Mouse (Mus musculus) hindbrain, postnatal 0 days (tissue): Measurements from ENCODE around the gene Lrpap1. TPM values are rescaled to one million over a fixed set of nuclear protein-coding genes. Genes with fewer than 3 reads are reported as not detected.
A peak's percentile ranks its signal among the peaks of the same experiment; 100 is the strongest.

ENCODE experiments used
- ATAC-seq: fragments of 200-750 bp; cut with Nextera tagmentation; 2 replicates; pipeline ENCODE4 v1.8.0; 2017; ENCODE audit warnings: mild to moderate bottlenecking, moderate TSS enrichment, moderate library complexity
- DNase-seq: peaks from one replicate; pipeline ENCODE4 v3.0.0-alpha.2; 2015; ENCODE audit warnings: low spot score
- H3K27ac ChIP-seq: fragments of 300-500 bp; sonication (generic); 2 replicates; pipeline ENCODE4 v1.5.1; 2014; ENCODE audit warnings: mild to moderate bottlenecking
- H3K27me3 ChIP-seq: fragments of 300-500 bp; sonication (generic); 2 replicates; pipeline ENCODE4 v1.6.1; 2014; ENCODE audit warnings: low read length, mixed read lengths; ENCODE audit not compliant: insufficient read depth
- H3K36me3 ChIP-seq: fragments of 300-500 bp; sonication (generic); 2 replicates; pipeline ENCODE4 v1.6.1; 2014; ENCODE audit warnings: low read length, mixed read lengths; ENCODE audit not compliant: insufficient read depth
- H3K4me1 ChIP-seq: fragments of 300-500 bp; sonication (generic); 2 replicates; pipeline ENCODE4 v1.6.1; 2014; ENCODE audit warnings: antibody characterized with exemption, low read length, mixed read lengths; ENCODE audit not compliant: insufficient read depth
- H3K4me2 ChIP-seq: fragments of 300-500 bp; sonication (generic); 2 replicates; pipeline ENCODE4 v1.6.1; 2014; ENCODE audit warnings: low read depth, mild to moderate bottlenecking, low read length, moderate library complexity, mixed read lengths
- H3K4me3 ChIP-seq: fragments of 300-500 bp; sonication (generic); 2 replicates; pipeline ENCODE4 v1.5.1; 2014; ENCODE audit warnings: low read length
- H3K9ac ChIP-seq: fragments of 300-500 bp; sonication (generic); replicated peaks from 2 replicates; pipeline ENCODE4 v1.6.1; 2014; ENCODE audit warnings: mild to moderate bottlenecking, low read length, moderate library complexity, mixed read lengths
- H3K9me3 ChIP-seq: fragments of 300-500 bp; sonication (generic); 2 replicates; pipeline ENCODE4 v1.6.1; 2016; ENCODE audit warnings: low read length, mixed read lengths
- CTCF ChIP-seq: IDR thresholded peaks from 2 replicates; pipeline ENCODE4 v1.5.1; 2016; ENCODE audit warnings: antibody characterized with exemption, control low read depth, low read depth
- WGBS: fragments of 180-500 bp; shearing (Covaris S2); extraction: QIAGEN DNeasy Blood & Tissue Kit; methylation state at CpG from one replicate; pipeline ENCODE4 v1.1.7; 2014; 5-methylcytosine and 5-hydroxymethylcytosine counted together
- polyA plus RNA-seq: library from polyadenylated mRNA; unstranded; fragments of >200 nt; fragmentation: Nextera tagmentation; extraction: Ambion mirVana; gene quantifications from 2 replicates; pipeline ENCODE4 v1.2.1, GENCODE M21; 2015
- total RNA-seq: library from RNA; depleted of rRNA; stranded (reverse); fragments of >200 nt; gene quantifications from 2 replicates; pipeline ENCODE4 v1.2.3, GENCODE M21; 2014; rRNA removed

The Lrpap1 gene
- total and polyA plus RNA-seq, 2 experiments from 2014 or later = 99.5 to 200 TPM

DNA sequence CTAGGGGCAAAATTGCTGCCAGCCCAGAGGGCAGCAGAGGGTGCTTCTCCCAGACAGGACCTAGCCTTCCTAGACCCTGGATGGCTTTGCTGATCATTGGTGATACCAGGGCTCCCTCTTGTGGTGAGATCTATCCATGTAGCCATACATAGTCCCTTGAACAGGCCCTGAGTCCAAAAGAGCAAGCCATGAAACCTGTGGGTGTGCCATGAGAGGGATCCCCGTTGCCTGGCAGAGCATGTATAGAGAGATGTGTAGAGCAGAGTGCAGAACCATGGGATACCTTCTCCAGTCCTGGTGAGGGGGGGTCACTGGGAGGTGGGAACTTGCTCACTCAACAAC is 62.5 kb downstream of the Lrpap1 start:
- Histone ChIP-seq H3K27me3 (no peaks in the 10 kb centered on the region), H3K4me2 (no peak overlapping the region), H3K36me3 (no peaks in the 10 kb centered on the region), H3K9ac (no peak overlapping the region), H3K4me3 (no peak overlapping the region), H3K27ac (no peak overlapping the region), H3K9me3 (no peaks in the 10 kb centered on the region), H3K4me1 (no peaks in the 10 kb centered on the region)
- TF ChIP-seq CTCF = peak; percentile 96
- ATAC-seq (peak; percentile 89), DNase-seq (peak; percentile 94)
- WGBS = 21% methylated on average over 1 of the region's 1 CpGs

DNA sequence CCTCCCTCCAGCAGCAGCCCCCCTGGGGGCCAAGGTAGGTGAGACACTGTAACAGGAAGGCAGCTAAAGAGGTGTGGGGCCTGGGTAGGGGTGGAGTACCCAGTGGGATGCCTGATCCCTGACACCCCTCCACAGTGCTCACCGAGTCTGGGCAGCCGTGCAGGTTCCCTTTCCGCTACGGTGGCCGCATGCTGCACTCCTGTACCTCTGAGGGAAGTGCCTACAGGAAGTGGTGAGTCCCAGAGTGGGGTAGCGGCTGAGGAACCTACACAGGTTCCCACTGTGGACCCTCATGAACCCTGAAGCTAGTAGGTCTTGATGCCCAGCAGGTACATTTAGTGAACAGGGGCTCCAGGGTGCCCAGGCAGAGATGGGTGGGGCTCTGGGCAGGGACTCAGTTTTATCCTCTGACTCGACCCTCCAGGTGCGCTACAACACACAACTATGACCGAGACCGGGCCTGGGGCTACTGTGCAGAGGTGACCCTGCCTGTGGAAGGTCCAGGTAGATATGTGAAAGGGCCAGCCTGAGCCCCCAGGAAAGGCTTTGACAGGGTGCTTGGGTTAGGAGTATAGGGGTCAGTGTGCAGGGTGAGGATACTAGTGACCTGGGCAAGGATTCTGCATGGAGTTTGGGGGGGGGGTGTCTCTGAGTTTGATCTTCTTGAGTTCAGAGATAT is 63.0 kb downstream of the Lrpap1 start:
- H3K27ac ChIP-seq = no peak overlapping the region
- H3K9me3 ChIP-seq = no peaks in the 10 kb centered on the region
- H3K4me3 ChIP-seq = no peak overlapping the region
- ATAC-seq (no peak; the same call in 1 of the 2 replicates), DNase-seq (no peak)
- no peaks in the 10 kb centered on the region for H3K4me1 ChIP-seq
- no peaks in the 10 kb centered on the region for H3K36me3 ChIP-seq
- no peaks in the 10 kb centered on the region for H3K27me3 ChIP-seq
- no peak for TF ChIP-seq CTCF
- WGBS = 80% methylated on average over 10 of the region's 10 CpGs
- H3K4me2 ChIP-seq = no peak overlapping the region
- no peak overlapping the region for H3K9ac ChIP-seq

Other genes with a start within 250 kb of the Lrpap1 start
- gene Msantd1, start 197.8 kb downstream of the Lrpap1 start, total RNA-seq = 8.8 and 10.0 TPM in 2 replicates
- 5.9 and 7.8 TPM in 2 replicates for gene Msantd1, start 197.8 kb downstream of the Lrpap1 start, polyA plus RNA-seq
- 57.9 and 62.5 TPM in 2 replicates for gene Rgs12, start 156.3 kb downstream of the Lrpap1 start, total RNA-seq
- gene Rgs12, start 156.3 kb downstream of the Lrpap1 start, polyA plus RNA-seq = 32.3 and 35.1 TPM in 2 replicates
- gene Hgfac, start 64.3 kb downstream of the Lrpap1 start, total RNA-seq = 0.78 and 1.4 TPM in 2 replicates
- gene Hgfac, start 64.3 kb downstream of the Lrpap1 start, polyA plus RNA-seq = not detected in 2 replicates
- 24.5 and 26.9 TPM in 2 replicates for gene Dok7, start 49.0 kb downstream of the Lrpap1 start, total RNA-seq
- 10.9 and 11.6 TPM in 2 replicates for gene Dok7, start 49.0 kb downstream of the Lrpap1 start, polyA plus RNA-seq
- gene Adra2c, start 172.6 kb upstream of the Lrpap1 start, total RNA-seq = 33.1 and 33.6 TPM in 2 replicates
- gene Adra2c, start 172.6 kb upstream of the Lrpap1 start, polyA plus RNA-seq = 1.8 and 2.3 TPM in 2 replicates